Mouse (Mus musculus) liver, adult 2 months (tissue): ENCODE data around the gene Slc4a10. TPM values are rescaled to one million over a fixed set of nuclear protein-coding genes. Genes with fewer than 3 reads are reported as not detected.

Experiments
- DNase-seq: peaks from one replicate; pipeline ENCODE4 v3.0.0-alpha.2; 2011; ENCODE audit warnings: low read depth, low spot score; ENCODE audit errors: extremely low read depth
- H3K27ac ChIP-seq: fragments of 200-500 bp; replicated peaks from 2 replicates; pipeline ENCODE4 v1.5.1; 2012; ENCODE audit warnings: low read depth, mild to moderate bottlenecking, control low read depth, inconsistent platforms, low read length; ENCODE audit not compliant: insufficient read depth
- H3K27me3 ChIP-seq: fragments of 200-500 bp; 2 replicates; pipeline ENCODE4 v1.6.1; 2012; ENCODE audit warnings: mild to moderate bottlenecking, moderate library complexity, low read length, inconsistent platforms; ENCODE audit not compliant: control insufficient read depth, insufficient read depth
- H3K36me3 ChIP-seq: fragments of 200-500 bp; 2 replicates; pipeline ENCODE4 v1.6.1; 2012; ENCODE audit warnings: low read length, inconsistent platforms; ENCODE audit not compliant: control insufficient read depth, insufficient read depth
- H3K4me1 ChIP-seq: fragments of 200-500 bp; 2 replicates; pipeline ENCODE4 v1.6.1; 2011; ENCODE audit warnings: low read length; ENCODE audit not compliant: control insufficient read depth, insufficient read depth
- H3K4me3 ChIP-seq: fragments of 200-500 bp; 2 replicates; pipeline ENCODE4 v1.5.1; 2011; ENCODE audit warnings: low read depth, mild to moderate bottlenecking, control low read depth, low read length, moderate library complexity; ENCODE audit not compliant: insufficient read depth
- H3K79me2 ChIP-seq: fragments of 200-500 bp; 2 replicates; pipeline ENCODE4 v1.6.1; 2012; ENCODE audit warnings: inconsistent platforms, mild to moderate bottlenecking, low read length, moderate library complexity; ENCODE audit not compliant: control insufficient read depth, insufficient read depth
- H3K9ac ChIP-seq: fragments of 200-500 bp; 2 replicates; pipeline ENCODE4 v1.6.1; 2012; ENCODE audit warnings: low read depth, mild to moderate bottlenecking, control low read depth, inconsistent platforms, low read length
- CTCF ChIP-seq: fragments of 200-500 bp; IDR thresholded peaks from 2 replicates; pipeline ENCODE4 v1.5.1; 2011; ENCODE audit warnings: low read depth, low read length, control low read depth
- POLR2A ChIP-seq: fragments of 200-500 bp; IDR thresholded peaks from 2 replicates; pipeline ENCODE4 v1.6.1; 2011; ENCODE audit warnings: low read length, control low read depth; ENCODE audit not compliant: insufficient read depth; ENCODE audit errors: extremely low read depth
- WGBS: fragments of 180-500 bp; shearing (Covaris S2); methylation state at CpG from one replicate; pipeline ENCODE4 v1.1.7; 2018; 5-methylcytosine and 5-hydroxymethylcytosine counted together
- polyA plus RNA-seq: library from polyadenylated mRNA; depleted of rRNA; stranded (reverse); fragments of >200 nt; gene quantifications from 2 replicates; pipeline ENCODE4 v1.2.3, GENCODE M21; 2012
- total RNA-seq: library from RNA; depleted of rRNA; stranded (reverse); fragments of >200 nt; gene quantifications from 2 replicates; pipeline ENCODE4 v1.2.3, GENCODE M21; 2014

Gene Slc4a10
- total and polyA plus RNA-seq, 2 experiments = not detected

DNA sequence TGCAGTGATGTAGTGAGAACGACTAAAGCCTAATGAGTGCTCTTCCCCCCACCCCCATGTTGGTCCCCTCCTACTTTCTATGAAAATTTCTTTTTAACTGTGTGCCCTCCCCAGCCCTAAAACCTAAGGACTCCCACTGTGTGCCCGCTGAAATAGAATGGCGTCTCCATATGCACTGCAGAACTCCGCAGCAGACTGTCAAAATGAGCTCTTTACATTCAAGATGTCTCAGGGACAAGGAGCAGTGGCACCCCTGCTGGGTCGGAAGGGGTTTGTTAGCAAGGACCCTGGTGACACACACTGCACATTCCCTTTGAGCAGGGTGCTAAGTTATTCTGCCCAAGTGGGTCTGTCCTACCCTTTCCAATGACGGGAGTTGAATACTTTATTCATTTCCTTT is 309.5 kb downstream of the Slc4a10 start:
- TF ChIP-seq POLR2A = no peak
- no peak for TF ChIP-seq CTCF
- Histone ChIP-seq H3K79me2 (no peaks in the 10 kb centered on the region), H3K4me1 (no peaks in the 10 kb centered on the region), H3K27me3 (no peaks in the 10 kb centered on the region), H3K4me3 (no peak overlapping the region), H3K9ac (no peak overlapping the region), H3K27ac (no peak overlapping the region), H3K36me3 (peaks cover 56% of the 10 kb centered on the region)
- DNase-seq = no peak
- 85% methylated on average over 6 of the region's 6 CpGs for WGBS

GRCm38 (mm10) chr2:62356606-62357005 is 310.3 kb downstream of the Slc4a10 start:
- H3K4me3 ChIP-seq = no peak overlapping the region
- no peaks in the 10 kb centered on the region for H3K79me2 ChIP-seq
- peaks cover 56% of the 10 kb centered on the region for H3K36me3 ChIP-seq
- H3K9ac ChIP-seq = no peak overlapping the region
- no peaks in the 10 kb centered on the region for H3K27me3 ChIP-seq
- H3K27ac ChIP-seq = no peak overlapping the region
- no peak for DNase-seq
- H3K4me1 ChIP-seq = no peaks in the 10 kb centered on the region
- 83% methylated on average over 14 of the region's 14 CpGs for WGBS
- TF ChIP-seq POLR2A = no peak
- no peak for TF ChIP-seq CTCF

DNA sequence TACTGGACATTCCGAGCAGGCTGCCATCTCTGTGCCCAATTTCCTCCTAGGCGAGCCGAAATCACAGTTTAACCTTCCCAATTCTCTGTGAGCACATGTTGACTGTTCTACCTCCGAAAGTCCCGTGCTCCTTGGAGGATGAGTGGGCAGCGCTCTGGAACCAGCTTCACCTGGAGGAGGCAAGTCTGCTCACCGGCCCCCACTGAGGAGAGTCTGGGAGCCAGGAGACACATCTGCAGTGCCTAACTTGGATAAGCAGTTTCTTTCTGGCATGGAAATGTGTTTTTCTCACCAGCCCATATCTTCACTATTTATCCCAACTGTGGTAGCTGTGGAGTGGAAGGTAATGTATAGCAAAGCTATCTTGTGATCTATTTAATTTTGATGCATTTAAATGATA is 311.0 kb downstream of the Slc4a10 start:
- peaks cover 59% of the 10 kb centered on the region for H3K36me3 ChIP-seq
- H3K4me3 ChIP-seq = no peak overlapping the region
- no peak for DNase-seq
- H3K4me1 ChIP-seq = no peaks in the 10 kb centered on the region
- H3K27ac ChIP-seq = no peak overlapping the region
- no peak overlapping the region for H3K9ac ChIP-seq
- no peak for TF ChIP-seq POLR2A
- TF ChIP-seq CTCF = no peak
- no peaks in the 10 kb centered on the region for H3K79me2 ChIP-seq
- WGBS = 87% methylated on average over 7 of the region's 7 CpGs
- no peaks in the 10 kb centered on the region for H3K27me3 ChIP-seq

- no peak for DNase-seq
- no peak overlapping the region for H3K4me3 ChIP-seq
- H3K27ac ChIP-seq = no peak overlapping the region
- no peak overlapping the region for H3K9ac ChIP-seq
- no peak for TF ChIP-seq CTCF
- no peak for TF ChIP-seq POLR2A
- peaks cover 60% of the 10 kb centered on the region for H3K36me3 ChIP-seq
- H3K27me3 ChIP-seq = no peaks in the 10 kb centered on the region
- no peaks in the 10 kb centered on the region for H3K79me2 ChIP-seq
- WGBS = 75% methylated on average over 6 of the region's 6 CpGs
- no peaks in the 10 kb centered on the region for H3K4me1 ChIP-seq
Measured at GRCm38 (mm10) chr2:62360872-62361271, 314.6 kb downstream of the Slc4a10 start.

DNA sequence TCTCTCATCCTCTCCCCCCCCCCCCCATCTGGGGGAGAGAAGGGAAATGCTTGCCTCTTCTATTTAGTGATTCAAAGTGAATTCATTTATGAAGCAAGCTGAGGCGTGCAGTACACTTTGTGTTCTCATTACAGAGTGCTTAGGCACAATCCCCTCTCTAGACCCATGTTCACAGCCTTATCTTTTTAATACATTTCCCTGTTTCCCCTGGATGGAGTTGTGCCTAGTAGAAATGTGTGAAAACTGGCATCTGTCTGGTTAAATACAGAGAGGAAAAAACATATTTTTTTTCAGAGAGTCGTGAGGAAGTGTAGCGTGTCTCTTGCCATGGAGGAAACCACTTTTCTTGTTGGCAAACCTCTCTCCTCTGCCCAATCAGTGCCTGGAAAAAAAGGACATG is 315.3 kb downstream of the Slc4a10 start:
- Histone ChIP-seq H3K4me3 (no peak overlapping the region), H3K4me1 (no peaks in the 10 kb centered on the region), H3K27me3 (no peaks in the 10 kb centered on the region), H3K27ac (no peak overlapping the region), H3K9ac (no peak overlapping the region), H3K36me3 (peaks cover 59% of the 10 kb centered on the region), H3K79me2 (no peaks in the 10 kb centered on the region)
- DNase-seq = no peak
- 74% methylated on average over 3 of the region's 3 CpGs for WGBS
- TF ChIP-seq CTCF (no peak), POLR2A (no peak)

DNA sequence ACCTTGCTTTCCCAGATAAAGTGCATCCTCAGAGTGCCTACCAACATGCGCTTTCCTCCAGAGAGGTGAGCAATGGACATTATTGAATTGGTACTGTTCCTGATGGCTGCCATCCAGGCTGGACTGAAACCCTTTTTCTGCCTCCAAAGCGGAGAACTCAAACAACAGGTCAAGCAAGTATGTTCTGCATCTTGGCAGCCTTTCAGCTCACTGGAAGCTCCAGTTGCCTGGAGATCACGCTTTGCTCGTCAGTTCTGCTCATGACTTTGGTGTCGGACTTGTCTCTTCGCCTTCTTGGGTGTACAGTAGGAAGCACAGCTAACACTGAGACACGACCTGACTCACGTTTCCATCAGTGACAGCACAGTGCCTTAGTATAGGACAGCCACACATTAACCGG is 315.9 kb downstream of the Slc4a10 start:
- 68% methylated on average over 9 of the region's 9 CpGs for WGBS
- TF ChIP-seq POLR2A (no peak), CTCF (no peak)
- DNase-seq = peak; percentile 51
- H3K4me1 ChIP-seq = no peaks in the 10 kb centered on the region
- H3K27me3 ChIP-seq = no peaks in the 10 kb centered on the region
- peaks cover 59% of the 10 kb centered on the region for H3K36me3 ChIP-seq
- H3K9ac ChIP-seq = no peak overlapping the region
- no peaks in the 10 kb centered on the region for H3K79me2 ChIP-seq
- no peak overlapping the region for H3K27ac ChIP-seq
- H3K4me3 ChIP-seq = no peak overlapping the region
